In genomic region chr2:21018535-21018934, GRCm38 (mm10) we compare ENCODE assay signal across 15 mouse cellular contexts.
"Had no signal": no experiment of that assay in that cellular context is flagged by ENCODE, and none has a peak within 500 bp of the region (broad histone marks: within the 10 kb centered on the region; RNA-seq: fewer than 3 reads in every experiment).

No protein-coding gene starts in this region.

- H3K4me3 ChIP-seq: lung, embryonic 15.5 days; midbrain, embryonic 13.5 days; midbrain, embryonic 15.5 days; neural tube, embryonic 12.5 days; stomach, embryonic 15.5 days had no signal

- H3K27ac ChIP-seq: lung, embryonic 15.5 days; macrophage; midbrain, embryonic 13.5 days; midbrain, embryonic 15.5 days; neural tube, embryonic 12.5 days; stomach, embryonic 15.5 days; stomach, postnatal 0 days had no signal

- H3K27me3 ChIP-seq: lung, embryonic 15.5 days; midbrain, embryonic 13.5 days; midbrain, embryonic 15.5 days; neural tube, embryonic 12.5 days; stomach, embryonic 15.5 days had no signal

- ATAC-seq: lung, postnatal 0 days; midbrain, embryonic 13.5 days; midbrain, embryonic 15.5 days had no signal

- H3K9ac ChIP-seq: lung, embryonic 15.5 days; midbrain, embryonic 13.5 days; midbrain, embryonic 15.5 days; neural tube, embryonic 12.5 days; stomach, embryonic 15.5 days had no signal

- DNase-seq: lung, adult 2 months; lung, postnatal 14 days; lung, postnatal 36 days; right cerebral cortex, postnatal 14 days; thymus, adult 2 months; thymus, postnatal 25 days; thymus, postnatal 4 days had no signal

- H3K36me3 ChIP-seq: lung, embryonic 15.5 days; midbrain, embryonic 13.5 days; midbrain, embryonic 15.5 days; neural tube, embryonic 12.5 days; stomach, embryonic 15.5 days had no signal

- H3K4me1 ChIP-seq: lung, embryonic 15.5 days; midbrain, embryonic 13.5 days; midbrain, embryonic 15.5 days; neural tube, embryonic 12.5 days; stomach, embryonic 15.5 days had no signal

- H3K9me3 ChIP-seq: lung, embryonic 15.5 days; midbrain, embryonic 13.5 days; midbrain, embryonic 15.5 days; neural tube, embryonic 12.5 days; stomach, embryonic 15.5 days had no signal
